Mouse (Mus musculus) frontal cortex, postnatal 25 days (tissue): ENCODE results near the gene Krtap19-3.

Source experiments
- DNase-seq, 2 experiments: peaks; one replicate each; pipeline ENCODE4 v3.0.0; 2022; ENCODE audit warnings: low spot score in 2 of 2

Gene Krtap19-3

DNA sequence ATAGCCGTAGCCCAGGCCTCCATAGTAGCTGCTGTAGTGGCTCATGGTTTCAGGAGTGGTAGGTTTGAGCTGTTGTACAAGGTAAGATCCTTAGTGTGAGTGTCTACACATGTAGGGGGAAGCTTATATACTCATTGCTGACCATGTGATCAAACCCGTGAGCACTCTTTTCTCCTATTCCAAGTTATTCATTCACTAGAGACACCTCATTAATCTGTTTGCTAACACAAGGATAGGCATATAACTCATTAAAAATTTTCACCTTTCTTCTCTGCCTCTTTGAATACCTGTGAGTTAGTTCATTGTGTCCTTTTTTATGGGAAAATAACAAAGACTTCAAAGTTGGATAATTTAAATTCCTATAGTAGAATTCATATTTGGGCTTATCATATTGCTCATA is at the start of gene Krtap19-3:
Gene Krtap19-3, minus strand, starts transcription at position 101 of the 400 bp plus-strand sequence.
- DNase-seq = no peak

DNA sequence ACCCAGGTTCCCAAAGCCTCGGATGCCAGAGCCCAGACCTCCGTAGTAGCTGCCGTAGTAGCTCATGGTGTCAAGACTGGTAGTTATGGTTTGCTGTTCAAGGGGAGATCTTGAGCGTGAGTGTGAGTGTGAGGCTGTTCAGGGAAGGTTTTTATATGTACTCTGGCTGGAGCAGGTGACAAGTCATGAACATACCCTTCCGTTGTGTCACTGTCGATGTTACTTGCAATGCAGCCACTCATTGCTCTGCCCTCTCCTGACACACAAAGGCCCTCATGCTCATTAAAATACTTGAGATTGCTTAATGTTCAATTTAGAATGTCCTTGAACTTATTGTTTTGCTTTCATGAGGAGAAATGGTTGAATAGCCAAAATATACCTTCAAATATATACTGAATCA is 18.5 kb upstream of the Krtap19-3 start, which contains the start of gene Krtap19-5:
Gene Krtap19-5, minus strand, starts transcription at position 101 of the 400 bp plus-strand sequence.
- no peak for DNase-seq

DNA sequence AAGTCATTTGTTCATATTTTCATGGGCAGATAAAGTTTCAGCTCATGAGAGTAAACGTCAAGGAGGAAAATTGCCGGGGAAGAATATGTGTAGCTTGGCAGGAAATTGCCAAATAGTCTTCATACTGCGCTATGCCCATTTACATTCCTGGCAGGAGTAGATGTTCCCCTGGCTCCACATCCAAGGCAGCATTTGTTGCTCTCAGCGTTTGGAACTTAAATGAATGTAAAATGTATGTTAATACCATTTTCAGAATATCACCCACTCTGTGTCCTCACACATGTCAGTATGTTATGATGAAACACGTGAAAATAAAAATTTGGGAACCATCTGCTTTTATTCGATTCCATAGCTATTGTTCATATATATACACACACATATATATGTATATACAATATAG is 9.0 kb upstream of the Krtap19-3 start:
- no peak for DNase-seq

DNA sequence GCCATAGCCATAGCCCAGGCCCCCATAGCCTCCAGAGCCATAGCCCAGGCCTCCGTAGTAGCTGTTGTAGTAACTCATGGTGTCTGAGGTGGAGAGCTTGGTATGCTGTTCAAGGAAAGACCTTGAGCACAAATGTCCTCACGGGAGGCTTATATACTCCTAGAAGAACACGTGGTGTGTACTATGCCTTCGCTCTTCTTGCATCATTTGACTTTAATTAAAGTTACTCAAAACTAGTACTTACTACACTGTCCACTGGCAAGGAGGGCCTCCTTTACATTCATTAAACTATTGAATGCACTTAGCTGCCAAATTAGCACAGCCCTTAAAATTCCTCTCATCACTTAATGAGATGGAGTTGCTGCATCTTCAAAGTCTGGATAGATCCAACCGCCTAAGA is 7.2 kb upstream of the Krtap19-3 start, which contains the start of gene Krtap19-4:
Gene Krtap19-4, minus strand, starts transcription at position 101 of the 400 bp plus-strand sequence.
- DNase-seq = no peak

DNA sequence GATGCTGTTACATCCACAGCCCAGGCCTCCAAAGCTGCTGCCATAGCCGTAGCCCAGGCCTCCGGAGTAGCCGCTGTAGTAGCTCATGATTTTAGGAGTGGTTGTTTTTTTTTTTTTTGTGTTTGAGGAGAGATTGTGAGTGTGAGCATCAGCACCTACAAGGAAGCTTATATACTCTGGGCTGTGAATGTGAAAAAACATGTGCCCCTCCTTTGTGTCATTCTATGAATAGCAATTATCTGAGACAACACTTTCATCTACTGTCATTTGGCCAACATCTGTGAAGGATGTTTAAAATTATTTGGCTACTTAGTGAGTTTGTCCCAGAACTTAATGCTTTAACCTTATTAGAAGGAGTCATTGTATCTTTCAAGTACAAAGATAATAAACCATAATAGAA is 3.7 kb downstream of the Krtap19-3 start, which contains the start of gene Krtap19-2:
Gene Krtap19-2, minus strand, starts transcription at position 101 of the 400 bp plus-strand sequence.
- no peak for DNase-seq

DNA sequence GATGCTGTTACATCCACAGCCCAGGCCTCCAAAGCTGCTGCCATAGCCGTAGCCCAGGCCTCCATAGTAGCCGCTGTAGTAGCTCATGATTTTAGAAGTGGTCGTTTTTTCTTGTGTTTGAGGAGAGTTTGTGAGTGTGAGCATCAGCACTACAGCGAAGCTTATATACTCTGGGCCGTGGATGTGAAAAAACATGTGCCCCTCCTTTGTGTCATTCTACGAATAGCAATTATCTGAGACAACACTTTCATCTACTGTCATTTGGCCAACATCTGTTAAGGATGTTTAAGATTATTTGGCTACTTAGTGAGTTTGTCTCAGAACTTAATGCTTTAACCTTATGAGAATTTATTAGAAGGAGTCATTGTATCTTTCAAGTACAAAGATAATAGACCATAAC is 8.5 kb downstream of the Krtap19-3 start, which contains the start of gene Krtap19-1:
Gene Krtap19-1, minus strand, starts transcription at position 101 of the 400 bp plus-strand sequence.
- DNase-seq = no peak

DNA sequence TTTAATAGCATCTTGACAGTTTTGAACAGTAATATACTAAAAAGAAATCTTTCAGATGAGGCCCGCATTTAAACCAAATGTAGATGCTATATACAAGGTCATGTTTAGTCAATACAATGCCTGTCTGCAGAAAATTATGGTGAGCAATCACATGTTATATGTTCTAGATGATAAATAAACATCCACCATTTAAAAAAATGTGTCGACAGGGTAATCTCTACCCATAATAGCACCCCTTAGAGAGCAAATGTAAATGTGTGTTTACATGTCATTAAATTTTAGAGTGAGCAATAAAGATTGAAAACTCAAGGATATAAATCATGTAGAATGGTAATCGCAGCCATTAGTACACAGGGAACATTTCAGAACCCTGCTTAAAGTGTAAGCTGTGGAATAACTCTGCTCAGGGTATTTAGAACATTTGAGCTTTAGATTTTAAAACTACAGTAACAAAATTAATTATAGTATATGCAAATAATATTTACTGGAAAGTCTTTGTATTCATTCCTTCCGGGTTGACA is 12.9 kb downstream of the Krtap19-3 start:
- DNase-seq = no peak

DNA sequence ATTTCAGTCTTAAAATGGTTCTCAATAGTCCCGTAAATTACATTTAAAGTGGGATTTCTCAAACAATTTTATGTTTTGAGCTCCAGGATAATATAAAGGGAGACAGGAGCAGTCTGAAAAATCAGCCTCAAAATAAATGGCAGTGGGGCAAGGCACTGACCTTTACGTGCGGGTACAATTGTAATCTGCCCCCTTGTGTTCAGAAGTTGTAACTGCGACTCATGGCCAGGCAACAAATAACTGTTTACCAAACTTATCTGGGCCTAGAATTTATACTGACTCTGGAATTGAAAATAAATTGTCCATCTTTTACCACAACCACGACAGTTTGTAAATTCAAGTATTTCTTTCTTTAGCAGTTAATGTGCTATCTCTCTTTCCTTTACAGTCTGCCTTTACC is 26.4 kb downstream of the Krtap19-3 start:
- DNase-seq = no peak

DNA sequence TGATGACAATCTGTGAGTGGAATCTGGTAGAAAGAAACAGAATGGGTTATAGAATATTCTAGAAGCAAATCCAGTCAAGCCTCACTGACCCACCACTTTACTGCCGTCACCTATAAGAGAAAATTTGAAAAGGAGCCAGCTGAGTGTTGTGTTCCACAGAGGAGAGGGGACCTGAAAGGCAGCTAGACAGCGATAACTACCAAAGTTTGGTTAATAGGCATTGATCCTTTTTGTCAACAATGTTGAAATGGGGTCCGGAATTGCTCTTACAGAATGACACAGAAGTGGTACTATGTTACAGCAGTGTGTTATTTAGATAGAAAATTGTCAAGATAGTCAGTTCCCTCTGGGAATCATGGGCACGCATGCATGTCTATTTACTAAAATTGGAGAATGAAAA is 29.3 kb downstream of the Krtap19-3 start:
- no peak for DNase-seq

DNA sequence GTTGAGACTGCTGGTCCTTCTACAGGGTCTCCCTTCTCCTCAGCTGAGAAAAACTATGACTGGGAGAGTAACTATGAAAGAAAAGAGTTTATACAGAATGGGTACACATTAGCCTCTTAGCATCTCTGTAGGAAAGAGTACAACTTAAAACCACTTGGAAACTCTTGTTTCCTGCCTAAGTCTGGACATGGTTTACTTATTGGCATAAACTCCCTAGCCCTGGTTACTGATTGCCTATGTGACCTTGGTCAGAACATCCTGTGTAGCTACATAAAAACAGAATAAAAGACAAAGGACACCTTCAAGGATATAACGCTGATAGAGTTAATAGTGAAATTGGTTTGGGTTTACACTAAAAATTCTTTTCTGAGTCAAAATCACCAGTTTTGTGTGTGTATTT is 30.5 kb downstream of the Krtap19-3 start:
- DNase-seq = no peak
